Mouse (Mus musculus) E14TG2a.4 (cell line): ENCODE measurements around the gene Eef1akmt3.

Source experiments
- CTCF ChIP-seq: conservative IDR thresholded peaks from 2 replicates; pipeline ENCODE4 v1.5.1; 2014; ENCODE audit warnings: low read length
- NANOG ChIP-seq: IDR thresholded peaks from 2 replicates; pipeline ENCODE4 v1.6.1; 2014; ENCODE audit warnings: borderline replicate concordance, low read length, mixed read lengths
- POU5F1 ChIP-seq: IDR thresholded peaks from 2 replicates; pipeline ENCODE4 v1.6.1; 2014; ENCODE audit warnings: low read length, borderline replicate concordance

- TF ChIP-seq CTCF = no peak
- TF ChIP-seq POU5F1 = no peak
- no peak for TF ChIP-seq NANOG
Observed at GRCm38 (mm10) chr10:127065981-127066380, 24.7 kb upstream of the Eef1akmt3 start.
